Mouse (Mus musculus) intestine, embryonic 14.5 days (tissue): ENCODE measurements at regions not wholly inside any gene's neighbourhood (a gene's known extent, or its start where the extent isn't known, plus 50 kb on each side); places are given as distances from the start of the nearest gene placed in this dataset.
"Not testable (repeated sequence)": the region's sequence is repeated elsewhere in the genome, so short reads cannot be mapped to it uniquely, and the experiment has no call there.

ENCODE experiments used
- ATAC-seq: fragments of 200-750 bp; cut with Nextera tagmentation; replicated peaks from 2 replicates; pipeline ENCODE4 v1.8.0; 2017; ENCODE audit warnings: low read depth, moderate number of reproducible peaks, moderate TSS enrichment, moderate library complexity; ENCODE audit not compliant: low FRiP score, low TSS enrichment
- DNase-seq: peaks from one replicate; pipeline ENCODE4 v3.0.0-alpha.2; 2018; ENCODE audit warnings: low spot score
- H3K27ac ChIP-seq: fragments of 300-500 bp; sonication (generic); 2 replicates; pipeline ENCODE4 v1.5.1; 2014; ENCODE audit warnings: low read depth, mild to moderate bottlenecking, control low read depth
- H3K27me3 ChIP-seq: fragments of 300-500 bp; sonication (generic); replicated peaks from 2 replicates; pipeline ENCODE4 v1.6.1; 2014; ENCODE audit warnings: low read length, control low read depth; ENCODE audit not compliant: control insufficient read depth, insufficient read depth
- H3K36me3 ChIP-seq: fragments of 300-500 bp; sonication (generic); 2 replicates; pipeline ENCODE4 v1.6.1; 2014; ENCODE audit warnings: low read length, control low read depth; ENCODE audit not compliant: control insufficient read depth, insufficient read depth
- H3K4me1 ChIP-seq: fragments of 300-500 bp; sonication (generic); replicated peaks from 2 replicates; pipeline ENCODE4 v1.6.1; 2014; ENCODE audit warnings: low read length, control low read depth, mixed read lengths; ENCODE audit not compliant: control insufficient read depth, insufficient read depth
- H3K4me2 ChIP-seq: fragments of 300-500 bp; sonication (generic); 2 replicates; pipeline ENCODE4 v1.6.1; 2014; ENCODE audit warnings: low read length
- H3K4me3 ChIP-seq: fragments of 300-500 bp; sonication (generic); 2 replicates; pipeline ENCODE4 v1.5.1; 2014; ENCODE audit warnings: low read depth, low read length, control low read depth, mixed read lengths
- H3K9ac ChIP-seq: fragments of 300-500 bp; sonication (generic); 2 replicates; pipeline ENCODE4 v1.6.1; 2014; ENCODE audit warnings: mild to moderate bottlenecking, low read length
- H3K9me3 ChIP-seq: fragments of 300-500 bp; sonication (generic); 2 replicates; pipeline ENCODE4 v1.6.1; 2016; ENCODE audit warnings: low read length, control low read depth; ENCODE audit not compliant: control insufficient read depth
- WGBS: fragments of 180-500 bp; shearing (Covaris S2); extraction: QIAGEN DNeasy Blood & Tissue Kit; methylation state at CpG from one replicate; pipeline ENCODE4 v1.1.7; 2014; 5-methylcytosine and 5-hydroxymethylcytosine counted together

- H3K27ac ChIP-seq, ATAC-seq, H3K4me2 ChIP-seq, H3K4me3 ChIP-seq, H3K27me3 ChIP-seq, H3K4me1 ChIP-seq, H3K9me3 ChIP-seq, H3K36me3 ChIP-seq, DNase-seq, H3K9ac ChIP-seq: not testable (repeated sequence)
- WGBS = 64% methylated on average over 5 of the region's 5 CpGs
Observed at GRCm38 (mm10) chr8:17888598-17888997, 1089.5 kb downstream of the Defb40 start.

GRCm38 (mm10) chr8:17863388-17863787 lies 1114.7 kb downstream of the Defb40 start:
- H3K36me3 ChIP-seq = no peaks in the 10 kb centered on the region
- no peak overlapping the region for H3K27ac ChIP-seq
- H3K4me1 ChIP-seq = no peaks in the 10 kb centered on the region
- no peak overlapping the region for H3K4me3 ChIP-seq
- no peak overlapping the region for H3K4me2 ChIP-seq
- H3K9me3 ChIP-seq = no peaks in the 10 kb centered on the region
- H3K27me3 ChIP-seq = no peaks in the 10 kb centered on the region
- no peak for ATAC-seq
- DNase-seq = no peak
- H3K9ac ChIP-seq = no peak overlapping the region
- 80% methylated on average over 2 of the region's 2 CpGs for WGBS
